Mouse (Mus musculus): ENCODE measurements around the gene Slamf9.

Slamf9 gene

GRCm38 (mm10) chr1:172475054-172475741 lies at the start of gene Slamf9:
Slamf9 (plus strand) TSS chr1:172475358.
- peak; percentile 28 for DNase-seq

GRCm38 (mm10) chr1:172426419-172426818 lies 48.7 kb upstream of the Slamf9 start:
- no peak for DNase-seq

GRCm38 (mm10) chr1:172427841-172428240 lies 47.3 kb upstream of the Slamf9 start:
- DNase-seq, result no peak

GRCm38 (mm10) chr1:172428614-172429013 lies 46.5 kb upstream of the Slamf9 start:
- DNase-seq, result no peak

- DNase-seq, result no peak
Measured at GRCm38 (mm10) chr1:172430731-172431220, 44.4 kb upstream of the Slamf9 start.

GRCm38 (mm10) chr1:172431836-172432586 lies 43.1 kb upstream of the Slamf9 start:
- DNase-seq, result peak; percentile 45

GRCm38 (mm10) chr1:172432587-172432955 lies 42.6 kb upstream of the Slamf9 start:
- no peak for DNase-seq

GRCm38 (mm10) chr1:172433012-172433850 lies 41.9 kb upstream of the Slamf9 start:
- no peak for DNase-seq

GRCm38 (mm10) chr1:172433851-172434165 lies 41.4 kb upstream of the Slamf9 start:
- DNase-seq, result no peak

- no peak for DNase-seq
Measured at GRCm38 (mm10) chr1:172436785-172437184, 38.4 kb upstream of the Slamf9 start.

GRCm38 (mm10) chr1:172438621-172439020 lies 36.5 kb upstream of the Slamf9 start:
- DNase-seq, result no peak

GRCm38 (mm10) chr1:172440521-172440920 lies 34.6 kb upstream of the Slamf9 start:
- DNase-seq, result no peak

- DNase-seq, result no peak
Measured at GRCm38 (mm10) chr1:172441935-172442445, 33.2 kb upstream of the Slamf9 start.

GRCm38 (mm10) chr1:172450226-172450625 lies 24.9 kb upstream of the Slamf9 start:
- no peak for DNase-seq

- DNase-seq, result no peak
Measured at GRCm38 (mm10) chr1:172450848-172451470, 24.2 kb upstream of the Slamf9 start.

GRCm38 (mm10) chr1:172452911-172453310 lies 22.2 kb upstream of the Slamf9 start:
- no peak for DNase-seq

- no peak for DNase-seq
Measured at GRCm38 (mm10) chr1:172453810-172454209, 21.3 kb upstream of the Slamf9 start.

GRCm38 (mm10) chr1:172455416-172455815 lies 19.7 kb upstream of the Slamf9 start:
- DNase-seq, result no peak

- DNase-seq, result peak; percentile 8
Measured at GRCm38 (mm10) chr1:172456001-172456677, 19.0 kb upstream of the Slamf9 start.

GRCm38 (mm10) chr1:172457196-172457595 lies 18.0 kb upstream of the Slamf9 start:
- no peak for DNase-seq

- DNase-seq, result no peak
Measured at GRCm38 (mm10) chr1:172458041-172458440, 17.1 kb upstream of the Slamf9 start.

GRCm38 (mm10) chr1:172461602-172462001 lies 13.6 kb upstream of the Slamf9 start:
- DNase-seq, result no peak

Measured in lung, postnatal 14 days (tissue).